Mouse (Mus musculus): ENCODE results near the gene Gm8265. TPM values are rescaled to one million over a fixed set of nuclear protein-coding genes. Genes with fewer than 3 reads are reported as not detected.
"Not testable (repeated sequence)": the region's sequence is repeated elsewhere in the genome, so short reads cannot be mapped to it uniquely, and the experiment has no call there.

Gene Gm8265
- not detected for total RNA-seq (2021)

DNA sequence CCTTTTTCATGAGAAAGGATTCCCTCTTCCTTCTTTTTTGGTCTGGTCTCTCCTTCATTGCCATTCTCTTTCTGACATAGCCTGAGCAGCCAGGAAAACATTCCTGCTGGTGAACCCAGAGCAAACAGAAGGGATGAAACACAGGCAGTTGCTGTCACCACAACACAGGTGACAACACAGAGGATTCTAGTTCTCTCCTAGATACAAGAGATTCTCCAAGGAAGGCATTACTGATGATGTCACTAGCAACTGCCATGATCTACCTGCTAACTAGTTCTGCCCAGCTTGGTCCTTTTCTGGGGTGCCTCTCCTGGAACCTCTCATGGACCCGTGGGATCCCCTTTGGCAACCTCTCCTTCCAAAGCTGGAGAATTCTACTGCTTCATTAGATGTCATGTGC is at the start of gene Gm8265:
Gene Gm8265 (minus strand): TSS at position 101 of the 400 bp plus-strand sequence.
- DNase-seq (ENCODE audit: extremely low spot score in 1 of 2, low spot score in 1 of 2), result not testable (repeated sequence)

Other genes starting within 250 kb of the Gm8265 start
- gene Gm3500, start 244.0 kb downstream of the Gm8265 start, total RNA-seq (2021), result not detected
- gene Gm3194, start 177.6 kb downstream of the Gm8265 start, total RNA-seq (2021), result 1 to 10 TPM; 3.6 to 4.8 TPM
- not detected for gene Gm8246, start 155.2 kb downstream of the Gm8265 start, total RNA-seq (2021)
- gene Gm3187, start 148.8 kb downstream of the Gm8265 start, total RNA-seq (2021), result not detected
- 1 to 10 TPM in 1 of 2 experiments, under 1 TPM in 1; 0.62 to 2.0 TPM for gene Gm3488, start 131.4 kb downstream of the Gm8265 start, total RNA-seq (2021)
- not detected for gene Gm3532, start 94.5 kb downstream of the Gm8265 start, total RNA-seq (2021)
- not detected for gene Gm9603, start 54.4 kb upstream of the Gm8265 start, total RNA-seq (2021)
- under 1 TPM in 1 of 2 experiments, not detected in 1; 0.47 TPM for gene Gm3373, start 108.5 kb upstream of the Gm8265 start, total RNA-seq (2021)
- 1 to 10 TPM; 4.0 to 4.8 TPM for gene Gm3383, start 175.0 kb upstream of the Gm8265 start, total RNA-seq (2021)
- gene Gm3424, start 197.3 kb upstream of the Gm8265 start, total RNA-seq (2021), result not detected
- gene Gm8237, start 247.4 kb upstream of the Gm8265 start, total RNA-seq (2021), result 1 to 10 TPM in 1 of 2 experiments, under 1 TPM in 1; 0.98 to 1.1 TPM

Data from layer of hippocampus, postnatal 25 days (tissue).